Mouse (Mus musculus) olfactory bulb, adult 2 months (tissue): ENCODE results near the gene Zfp385c.

Experiments used
- CTCF ChIP-seq: fragments of 200-500 bp; IDR thresholded peaks from 2 replicates; pipeline ENCODE4 v1.5.1; 2012; ENCODE audit warnings: low read depth, mild to moderate bottlenecking, low read length, moderate library complexity; ENCODE audit not compliant: insufficient read depth
- POLR2A ChIP-seq: fragments of 200-500 bp; IDR thresholded peaks from 2 replicates; pipeline ENCODE4 v1.6.1; 2012; ENCODE audit warnings: mild to moderate bottlenecking, low read depth, low read length, moderate library complexity; ENCODE audit not compliant: insufficient read depth

- TF ChIP-seq CTCF (no peak), POLR2A (no peak)
These were observed 107.7 kb downstream of the Zfp385c start for GRCm38 (mm10) chr11:100584561-100584961.
